Mouse (Mus musculus): ENCODE data around the gene Ehbp1. TPM values are rescaled to one million over a fixed set of nuclear protein-coding genes. Genes with fewer than 3 reads are reported as not detected.

Gene Ehbp1
- total and polyA plus RNA-seq, 2 experiments from 2014 or later = 12.0 to 45.6 TPM

GRCm38 (mm10) chr11:22286371-22286872 is 55.7 kb downstream of the Ehbp1 start:
- peak; percentile 75 for ATAC-seq
- Histone ChIP-seq H3K4me3 (ENCODE audit: low read depth, low read length) (peak overlapping the region; percentile 84), H3K9me3 (ENCODE audit: low read length) (no peaks in the 10 kb centered on the region), H3K36me3 (ENCODE audit: insufficient read depth) (peaks cover 10% of the 10 kb centered on the region), H3K27me3 (ENCODE audit: insufficient read depth, low read length) (no peaks in the 10 kb centered on the region), H3K4me1 (ENCODE audit: insufficient read depth) (peaks cover 22% of the 10 kb centered on the region), H3K9ac (peak overlapping the region; percentile 80), H3K27ac (ENCODE audit: low read depth, low read length) (peak overlapping the region; percentile 93), H3K4me2 (ENCODE audit: low read depth) (peak overlapping the region; percentile 87)
- 1% methylated on average over 36 of the region's 39 CpGs for WGBS
- peak; percentile 54 for DNase-seq
- TF ChIP-seq CTCF (IDR thresholded peaks at IDR 0.05; ENCODE audit: low read depth) = peak; percentile 29

- Histone ChIP-seq H3K27me3 (ENCODE audit: insufficient read depth, low read length) (no peaks in the 10 kb centered on the region), H3K36me3 (ENCODE audit: insufficient read depth) (peaks cover 10% of the 10 kb centered on the region; the same call in 1 of the 2 replicates), H3K27ac (ENCODE audit: low read depth, low read length) (no peak overlapping the region), H3K4me1 (ENCODE audit: insufficient read depth) (no peaks in the 10 kb centered on the region), H3K4me3 (ENCODE audit: low read depth, low read length) (no peak overlapping the region), H3K9ac (no peak overlapping the region), H3K4me2 (ENCODE audit: low read depth) (no peak overlapping the region), H3K9me3 (ENCODE audit: low read length) (no peaks in the 10 kb centered on the region)
- 93% methylated on average over 3 of the region's 3 CpGs for WGBS
- TF ChIP-seq CTCF (IDR thresholded peaks at IDR 0.05; ENCODE audit: low read depth) = no peak
- no peak for ATAC-seq
- no peak for DNase-seq
These were observed 65.4 kb downstream of the Ehbp1 start for GRCm38 (mm10) chr11:22276656-22277055.

GRCm38 (mm10) chr11:22274144-22274543 is 67.9 kb downstream of the Ehbp1 start:
- 95% methylated on average over 2 of the region's 2 CpGs for WGBS
- H3K9ac ChIP-seq = no peak overlapping the region
- no peak for TF ChIP-seq CTCF (IDR thresholded peaks at IDR 0.05; ENCODE audit: low read depth)
- H3K27ac ChIP-seq (ENCODE audit: low read depth, low read length) = no peak overlapping the region
- no peaks in the 10 kb centered on the region for H3K9me3 ChIP-seq (ENCODE audit: low read length)
- H3K4me2 ChIP-seq (ENCODE audit: low read depth) = no peak overlapping the region
- ATAC-seq (no peak), DNase-seq (no peak)
- H3K36me3 ChIP-seq (ENCODE audit: insufficient read depth) = 0 out of 2 replicates have a peak, but pooled peaks cover 2% of the 10 kb centered on the region
- no peak overlapping the region for H3K4me3 ChIP-seq (ENCODE audit: low read depth, low read length)
- H3K27me3 ChIP-seq (ENCODE audit: insufficient read depth, low read length) = no peaks in the 10 kb centered on the region
- no peaks in the 10 kb centered on the region for H3K4me1 ChIP-seq (ENCODE audit: insufficient read depth)

GRCm38 (mm10) chr11:22273378-22273777 is 68.7 kb downstream of the Ehbp1 start:
- Histone ChIP-seq H3K36me3 (ENCODE audit: insufficient read depth) (no peaks in the 10 kb centered on the region), H3K27me3 (ENCODE audit: insufficient read depth, low read length) (no peaks in the 10 kb centered on the region), H3K4me1 (ENCODE audit: insufficient read depth) (no peaks in the 10 kb centered on the region), H3K4me2 (ENCODE audit: low read depth) (no peak overlapping the region), H3K9ac (no peak overlapping the region), H3K9me3 (ENCODE audit: low read length) (no peaks in the 10 kb centered on the region), H3K4me3 (ENCODE audit: low read depth, low read length) (no peak overlapping the region), H3K27ac (ENCODE audit: low read depth, low read length) (no peak overlapping the region)
- DNase-seq = no peak
- ATAC-seq = no peak
- WGBS = 77% methylated on average over 7 of the region's 7 CpGs
- no peak for TF ChIP-seq CTCF (IDR thresholded peaks at IDR 0.05; ENCODE audit: low read depth)

GRCm38 (mm10) chr11:22271889-22272288 is 70.2 kb downstream of the Ehbp1 start:
- Histone ChIP-seq H3K9me3 (ENCODE audit: low read length) (no peaks in the 10 kb centered on the region), H3K4me2 (ENCODE audit: low read depth) (no peak overlapping the region), H3K9ac (no peak overlapping the region), H3K27ac (ENCODE audit: low read depth, low read length) (no peak overlapping the region), H3K27me3 (ENCODE audit: insufficient read depth, low read length) (no peaks in the 10 kb centered on the region), H3K36me3 (ENCODE audit: insufficient read depth) (no peaks in the 10 kb centered on the region), H3K4me1 (ENCODE audit: insufficient read depth) (no peaks in the 10 kb centered on the region), H3K4me3 (ENCODE audit: low read depth, low read length) (no peak overlapping the region)
- 86% methylated on average over 3 of the region's 3 CpGs for WGBS
- DNase-seq = no peak
- TF ChIP-seq CTCF (IDR thresholded peaks at IDR 0.05; ENCODE audit: low read depth) = no peak
- ATAC-seq = no peak

GRCm38 (mm10) chr11:22269643-22270042 is 72.4 kb downstream of the Ehbp1 start:
- Histone ChIP-seq H3K27ac (ENCODE audit: low read depth, low read length) (no peak overlapping the region), H3K36me3 (ENCODE audit: insufficient read depth) (no peaks in the 10 kb centered on the region), H3K4me1 (ENCODE audit: insufficient read depth) (no peaks in the 10 kb centered on the region), H3K4me2 (ENCODE audit: low read depth) (no peak overlapping the region), H3K9me3 (ENCODE audit: low read length) (no peaks in the 10 kb centered on the region), H3K27me3 (ENCODE audit: insufficient read depth, low read length) (no peaks in the 10 kb centered on the region), H3K9ac (no peak overlapping the region), H3K4me3 (ENCODE audit: low read depth, low read length) (no peak overlapping the region)
- DNase-seq = no peak
- no peak for TF ChIP-seq CTCF (IDR thresholded peaks at IDR 0.05; ENCODE audit: low read depth)
- 65% methylated on average over 4 of the region's 4 CpGs for WGBS
- ATAC-seq = no peak

GRCm38 (mm10) chr11:22269173-22269572 is 72.9 kb downstream of the Ehbp1 start:
- no peak overlapping the region for H3K4me3 ChIP-seq (ENCODE audit: low read depth, low read length)
- DNase-seq = no peak
- no peak for ATAC-seq
- 78% methylated on average over 3 of the region's 3 CpGs for WGBS
- H3K36me3 ChIP-seq (ENCODE audit: insufficient read depth) = no peaks in the 10 kb centered on the region
- H3K9ac ChIP-seq = no peak overlapping the region
- H3K27me3 ChIP-seq (ENCODE audit: insufficient read depth, low read length) = no peaks in the 10 kb centered on the region
- H3K4me2 ChIP-seq (ENCODE audit: low read depth) = no peak overlapping the region
- no peak for TF ChIP-seq CTCF (IDR thresholded peaks at IDR 0.05; ENCODE audit: low read depth)
- H3K9me3 ChIP-seq (ENCODE audit: low read length) = no peaks in the 10 kb centered on the region
- H3K27ac ChIP-seq (ENCODE audit: low read depth, low read length) = no peak overlapping the region
- no peaks in the 10 kb centered on the region for H3K4me1 ChIP-seq (ENCODE audit: insufficient read depth)

All from forebrain, postnatal 0 days (tissue).